Mouse (Mus musculus) layer of hippocampus, postnatal 25 days (tissue): Measurements from ENCODE around the gene Mark3. TPM values are rescaled to one million over a fixed set of nuclear protein-coding genes. Genes with fewer than 3 reads are reported as not detected.
A peak's percentile ranks its signal among the peaks of the same experiment; 100 is the strongest.
"Not testable (repeated sequence)": the region's sequence is repeated elsewhere in the genome, so short reads cannot be mapped to it uniquely, and the experiment has no call there.

Experiments
- DNase-seq, 2 experiments: peaks; one replicate each; pipeline ENCODE4 v3.0.0; 2022; ENCODE audit warnings: mixed read lengths in 2 of 2, low spot score in 1 of 2; ENCODE audit errors: extremely low spot score in 1 of 2
- total RNA-seq, 2 experiments: library from RNA; stranded (reverse); gene quantifications; 2 replicates each; pipeline ENCODE4 v1.2.3; 2021

The Mark3 gene
- 100 to 1,000 TPM; 103 to 116 TPM for total RNA-seq

GRCm38 (mm10) chr12:111574074-111574886 is at the start of gene Mark3:
Gene Mark3, plus strand, starts transcription at chr12:111574523.
- DNase-seq = peak; percentile 97 to 98

- no peak for DNase-seq
Observed at GRCm38 (mm10) chr12:111524883-111525282, 49.4 kb upstream of the Mark3 start.

GRCm38 (mm10) chr12:111527643-111528281 is 46.6 kb upstream of the Mark3 start:
- no peak for DNase-seq

GRCm38 (mm10) chr12:111529192-111529591 is 45.1 kb upstream of the Mark3 start:
- no peak for DNase-seq

GRCm38 (mm10) chr12:111533096-111533794 is 41.1 kb upstream of the Mark3 start:
- no peak for DNase-seq

GRCm38 (mm10) chr12:111535281-111535680 is 39.0 kb upstream of the Mark3 start:
- no peak for DNase-seq

- no peak for DNase-seq
Observed at GRCm38 (mm10) chr12:111535762-111536161, 38.6 kb upstream of the Mark3 start.

GRCm38 (mm10) chr12:111536746-111537145 is 37.6 kb upstream of the Mark3 start:
- no peak for DNase-seq

GRCm38 (mm10) chr12:111537341-111537740 is 37.0 kb upstream of the Mark3 start:
- no peak for DNase-seq

- peak; percentile 99 for DNase-seq
Observed at GRCm38 (mm10) chr12:111537796-111538291, 36.5 kb upstream of the Mark3 start, which contains the start of gene Eif5. Gene Eif5, plus strand, starts transcription at chr12:111538016.

- DNase-seq = peak; percentile 71 to 80
Observed at GRCm38 (mm10) chr12:111538292-111539040, 35.9 kb upstream of the Mark3 start.

- no peak for DNase-seq
Observed at GRCm38 (mm10) chr12:111539041-111539345, 35.3 kb upstream of the Mark3 start.

GRCm38 (mm10) chr12:111547070-111547469 is 27.3 kb upstream of the Mark3 start:
- no peak for DNase-seq

GRCm38 (mm10) chr12:111548555-111549289 is 25.6 kb upstream of the Mark3 start:
- DNase-seq = no peak

GRCm38 (mm10) chr12:111550679-111551078 is 23.6 kb upstream of the Mark3 start:
- DNase-seq = no peak

- DNase-seq = no peak
Observed at GRCm38 (mm10) chr12:111552342-111552741, 22.0 kb upstream of the Mark3 start.

- no peak for DNase-seq
Observed at GRCm38 (mm10) chr12:111555357-111555756, 19.0 kb upstream of the Mark3 start.

GRCm38 (mm10) chr12:111555893-111556292 is 18.4 kb upstream of the Mark3 start:
- DNase-seq = not testable (repeated sequence)

GRCm38 (mm10) chr12:111557538-111557937 is 16.8 kb upstream of the Mark3 start:
- DNase-seq = no peak

- DNase-seq = no peak
Observed at GRCm38 (mm10) chr12:111558655-111559054, 15.7 kb upstream of the Mark3 start.
